Mouse (Mus musculus) stomach, embryonic 16.5 days (tissue): ENCODE data around the gene Foxd4. TPM values are rescaled to one million over a fixed set of nuclear protein-coding genes. Genes with fewer than 3 reads are reported as not detected.
"Not testable (repeated sequence)": the region's sequence is repeated elsewhere in the genome, so short reads cannot be mapped to it uniquely, and the experiment has no call there.

Source experiments
- ATAC-seq: fragments of 200-750 bp; cut with Nextera tagmentation; 2 replicates; pipeline ENCODE4 v1.8.0; 2017; ENCODE audit warnings: moderate number of reproducible peaks, moderate TSS enrichment; ENCODE audit not compliant: insufficient read depth, low FRiP score
- H3K27ac ChIP-seq: fragments of 300-500 bp; sonication (generic); 2 replicates; pipeline ENCODE4 v1.5.1; 2014; ENCODE audit warnings: low read length
- H3K27me3 ChIP-seq: fragments of 300-500 bp; sonication (generic); 2 replicates; pipeline ENCODE4 v1.6.1; 2014; ENCODE audit warnings: low read length, control low read depth, mixed read lengths; ENCODE audit not compliant: control insufficient read depth, insufficient read depth
- H3K36me3 ChIP-seq: fragments of 300-500 bp; sonication (generic); 2 replicates; pipeline ENCODE4 v1.6.1; 2014; ENCODE audit warnings: low read length; ENCODE audit not compliant: control insufficient read depth, insufficient read depth
- H3K4me1 ChIP-seq: fragments of 300-500 bp; sonication (generic); 2 replicates; pipeline ENCODE4 v1.6.1; 2014; ENCODE audit warnings: low read length, control low read depth, mixed read lengths; ENCODE audit not compliant: control insufficient read depth, insufficient read depth
- H3K4me2 ChIP-seq: fragments of 300-500 bp; sonication (generic); 2 replicates; pipeline ENCODE4 v1.6.1; 2014; ENCODE audit warnings: low read depth, low read length, mixed read lengths
- H3K4me3 ChIP-seq: fragments of 300-500 bp; sonication (generic); replicated peaks from 2 replicates; pipeline ENCODE4 v1.5.1; 2014; ENCODE audit warnings: mild to moderate bottlenecking, low read length
- H3K9ac ChIP-seq: fragments of 300-500 bp; sonication (generic); 2 replicates; pipeline ENCODE4 v1.6.1; 2014; ENCODE audit warnings: low read length
- H3K9me3 ChIP-seq: fragments of 300-500 bp; sonication (generic); replicated peaks from 2 replicates; pipeline ENCODE4 v1.6.1; 2016; ENCODE audit warnings: low read length, control low read depth; ENCODE audit not compliant: control insufficient read depth
- WGBS: fragments of 180-500 bp; shearing (Covaris S2); extraction: QIAGEN DNeasy Blood & Tissue Kit; methylation state at CpG from one replicate; pipeline ENCODE4 v1.1.7; 2014; 5-methylcytosine and 5-hydroxymethylcytosine counted together
- polyA plus RNA-seq: library from polyadenylated mRNA; unstranded; fragments of >200 nt; fragmentation: Nextera tagmentation; extraction: Ambion mirVana; gene quantifications from 2 replicates; pipeline ENCODE4 v1.2.1, GENCODE M21; 2015

Foxd4 gene
- polyA plus RNA-seq, 1 experiment from 2014 or later, result 0.10 TPM

DNA sequence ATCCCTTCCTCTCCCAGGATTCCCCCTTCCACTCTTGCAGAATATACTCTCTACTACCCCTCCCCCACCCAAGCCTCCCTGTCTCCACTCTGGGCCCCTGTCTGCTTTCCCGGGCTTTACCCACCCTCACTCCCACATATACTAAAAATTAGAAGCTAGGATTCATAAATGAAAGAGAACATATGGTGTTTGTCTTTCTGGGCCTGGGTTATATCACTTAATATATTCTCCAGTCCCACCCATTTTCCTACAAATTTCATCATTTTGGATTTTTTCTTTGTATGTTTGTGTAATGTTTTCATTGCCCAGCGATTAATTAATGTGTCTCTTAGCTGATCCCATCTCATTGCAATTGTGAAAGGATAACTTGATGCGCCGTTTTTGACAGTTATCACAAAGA lies 19.8 kb downstream of the Foxd4 start:
- Histone ChIP-seq H3K9ac (no peak overlapping the region), H3K36me3 (no peaks in the 10 kb centered on the region), H3K4me1 (peaks cover 5% of the 10 kb centered on the region; the same call in 1 of the 2 replicates), H3K4me2 (no peak overlapping the region), H3K9me3 (no peaks in the 10 kb centered on the region), H3K27me3 (no peaks in the 10 kb centered on the region), H3K27ac (no peak overlapping the region; the same call in 1 of the 2 replicates), H3K4me3 (no peak overlapping the region)
- WGBS, result 45% methylated on average over 4 of the region's 4 CpGs
- no peak; the same call in 1 of the 2 replicates for ATAC-seq

DNA sequence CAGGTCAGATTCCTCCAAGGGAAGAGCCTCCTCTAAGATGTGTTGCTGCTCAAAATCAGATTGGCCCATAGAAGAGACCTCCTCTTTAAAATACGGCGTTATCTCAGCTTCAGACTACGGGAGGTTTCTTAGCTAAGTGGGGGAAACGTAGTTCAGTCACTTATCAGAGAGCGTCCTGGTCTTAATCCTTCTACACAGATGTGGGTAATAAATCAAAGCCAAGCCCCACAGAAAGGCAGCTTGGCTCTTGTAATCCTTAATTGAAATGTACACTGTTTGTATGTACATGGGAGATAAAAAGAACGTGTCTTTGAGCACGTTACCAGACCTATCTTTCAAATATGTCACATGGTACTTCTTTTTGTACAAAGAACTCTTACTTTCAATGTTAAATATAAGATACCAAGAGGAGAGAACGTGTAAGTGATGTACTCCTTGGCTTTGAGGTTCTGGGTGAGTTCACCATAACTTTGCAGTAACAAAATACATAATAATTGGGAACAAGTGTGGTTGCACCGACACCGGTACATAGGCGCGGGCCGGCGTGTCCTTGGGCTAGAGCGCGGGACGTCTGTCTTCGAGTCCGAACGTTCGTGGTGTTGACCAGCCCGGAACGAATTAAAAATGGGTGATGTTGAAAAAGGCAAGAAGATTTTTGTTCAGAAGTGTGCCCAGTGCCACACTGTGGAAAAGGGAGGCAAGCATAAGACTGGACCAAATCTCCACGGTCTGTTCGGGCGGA lies 25.7 kb downstream of the Foxd4 start, which contains the start of gene Gm10053:
Gene Gm10053, plus strand, starts transcription at position 558 of the 742 bp plus-strand sequence.
- not testable (repeated sequence) for H3K27me3 ChIP-seq, H3K36me3 ChIP-seq, H3K9ac ChIP-seq, H3K4me1 ChIP-seq, H3K27ac ChIP-seq, ATAC-seq, H3K4me2 ChIP-seq, H3K9me3 ChIP-seq, H3K4me3 ChIP-seq
- 60% methylated on average over 23 of the region's 26 CpGs for WGBS

DNA sequence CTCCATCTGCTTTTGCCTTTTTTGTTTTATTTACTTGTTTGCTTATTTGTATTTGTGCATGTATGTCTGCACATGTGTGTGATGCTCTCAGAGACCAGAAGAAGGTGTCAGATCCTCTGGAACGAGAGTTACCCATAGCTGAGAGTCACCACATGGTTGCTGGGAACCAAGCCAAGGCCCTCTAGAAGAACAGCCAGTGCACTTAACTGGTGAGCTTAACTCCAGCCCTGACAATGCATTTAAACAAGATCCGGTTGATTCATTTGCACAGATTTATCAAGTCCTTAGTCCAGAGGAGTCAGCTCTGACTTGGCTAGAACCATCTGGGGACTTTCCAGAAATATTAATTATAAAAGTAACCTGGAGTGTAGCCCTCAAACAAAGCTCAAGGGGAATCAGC lies 27.1 kb downstream of the Foxd4 start:
- WGBS, result 29% methylated on average over 2 of the region's 2 CpGs
- peak; percentile 85 for ATAC-seq
- H3K27me3 ChIP-seq, result no peaks in the 10 kb centered on the region
- H3K9me3 ChIP-seq, result no peaks in the 10 kb centered on the region
- no peaks in the 10 kb centered on the region for H3K36me3 ChIP-seq
- H3K4me3 ChIP-seq, result no peak overlapping the region
- no peak overlapping the region for H3K4me2 ChIP-seq
- peak overlapping the region; percentile 66; the same call in 1 of the 2 replicates for H3K27ac ChIP-seq
- no peak overlapping the region for H3K9ac ChIP-seq
- 0 out of 2 replicates have a peak, but pooled peaks cover 4% of the 10 kb centered on the region for H3K4me1 ChIP-seq

DNA sequence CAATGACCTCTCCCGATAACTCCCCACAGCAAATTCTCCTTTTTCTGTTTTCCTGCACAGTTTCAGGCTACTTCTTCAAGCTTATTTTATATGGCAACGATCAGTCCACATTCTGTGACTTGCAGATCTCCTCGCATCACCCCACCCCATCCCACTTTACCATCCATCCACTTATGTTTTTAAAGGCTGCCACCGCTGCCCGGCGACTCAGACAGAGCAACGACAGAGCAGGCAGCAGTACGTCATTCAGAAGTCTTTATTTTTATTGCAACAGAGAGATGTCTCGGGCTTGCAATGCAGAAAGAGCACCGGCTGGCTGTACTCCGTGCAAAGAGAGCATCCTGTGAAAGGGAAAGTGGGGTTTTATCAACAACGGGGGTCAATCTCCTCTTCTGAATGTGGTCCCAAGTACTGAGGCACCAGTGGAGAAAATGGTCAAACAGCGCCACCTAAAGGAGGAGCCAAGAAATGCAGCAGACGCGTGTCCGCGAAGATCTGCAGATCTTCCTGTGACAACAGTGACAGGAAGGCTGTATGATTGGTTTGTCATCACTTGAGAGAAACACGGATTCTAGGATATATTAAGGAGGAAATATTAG lies 29.9 kb downstream of the Foxd4 start:
- 0 out of 2 replicates have a peak, but pooled peaks cover 4% of the 10 kb centered on the region for H3K4me1 ChIP-seq
- H3K27me3 ChIP-seq, result no peaks in the 10 kb centered on the region
- H3K4me2 ChIP-seq, result peak overlapping the region; percentile 50
- H3K9me3 ChIP-seq, result no peaks in the 10 kb centered on the region
- H3K27ac ChIP-seq, result no peak overlapping the region
- no peaks in the 10 kb centered on the region for H3K36me3 ChIP-seq
- H3K4me3 ChIP-seq, result peak overlapping the region; percentile 36
- 0 out of 2 replicates have a peak, but pooled peaks have one; percentile 48 for ATAC-seq
- 15% methylated on average over 18 of the region's 18 CpGs for WGBS
- H3K9ac ChIP-seq, result peak overlapping the region; percentile 51

DNA sequence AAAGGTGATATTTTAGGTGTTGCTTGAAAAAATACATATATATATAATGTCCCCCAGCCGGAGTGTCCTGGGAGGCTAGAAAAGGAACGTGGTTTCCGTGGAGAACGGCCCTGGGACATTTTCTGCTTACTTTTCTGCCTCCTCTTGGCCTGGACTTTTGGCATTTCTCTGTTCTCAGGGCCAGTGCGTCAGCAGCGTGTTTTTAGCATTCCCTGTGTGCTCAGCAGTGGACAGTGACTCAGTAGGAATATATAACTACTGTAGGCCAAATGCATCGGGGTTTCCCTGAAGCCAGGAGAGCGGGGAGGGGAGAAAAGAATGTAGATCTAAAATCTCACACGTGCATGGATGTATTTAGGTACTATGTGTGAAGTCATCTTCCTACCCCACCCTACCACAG lies 35.6 kb downstream of the Foxd4 start:
- Histone ChIP-seq H3K4me3 (no peak overlapping the region), H3K27ac (no peak overlapping the region), H3K4me1 (no peaks in the 10 kb centered on the region), H3K4me2 (no peak overlapping the region), H3K36me3 (no peaks in the 10 kb centered on the region), H3K27me3 (no peaks in the 10 kb centered on the region), H3K9ac (no peak overlapping the region), H3K9me3 (no peaks in the 10 kb centered on the region)
- WGBS, result 79% methylated on average over 9 of the region's 9 CpGs
- no peak for ATAC-seq

DNA sequence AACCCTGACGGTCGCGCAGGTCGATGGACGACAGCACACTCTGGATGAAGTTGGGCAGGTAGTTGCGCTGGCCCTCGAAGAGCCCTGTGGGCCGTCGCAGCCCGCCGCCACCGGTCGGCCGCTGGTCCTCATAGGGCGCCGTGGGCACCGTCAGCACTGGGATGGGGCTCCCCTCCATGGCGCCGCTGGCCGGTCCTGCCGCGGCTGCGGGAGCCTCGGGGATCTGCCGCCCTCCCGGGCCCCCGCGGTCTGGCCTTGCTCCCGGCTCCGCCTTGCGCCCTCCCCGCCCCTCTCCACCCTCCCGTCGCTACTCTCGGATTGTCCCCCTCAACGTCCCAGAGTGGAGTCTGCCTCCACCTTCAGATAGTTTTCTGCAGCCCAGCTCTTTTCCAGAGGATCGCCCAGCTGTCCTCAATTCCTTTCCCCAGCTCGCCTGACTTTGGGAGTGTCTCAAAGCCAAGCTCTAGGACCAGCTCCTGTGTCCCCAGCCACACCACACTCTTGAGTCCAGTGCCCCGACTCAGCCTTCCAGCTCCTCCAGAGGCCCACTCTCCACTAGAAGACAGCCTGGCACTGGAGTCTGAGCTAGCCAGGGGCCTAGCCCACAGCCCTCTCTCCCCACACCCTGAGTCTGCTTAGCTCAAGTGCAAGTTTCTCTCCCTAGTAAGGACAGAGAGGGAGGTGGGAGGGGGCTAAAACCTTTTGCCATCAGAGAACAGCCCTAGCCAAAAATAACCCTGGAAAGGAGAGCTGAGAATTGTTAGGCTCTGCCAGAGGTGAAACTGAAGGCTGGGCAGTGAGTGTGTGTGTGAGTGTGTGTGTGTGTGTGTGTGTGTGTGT lies 39.2 kb downstream of the Foxd4 start, which contains the start of gene Pgm5:
Gene Pgm5, minus strand, starts transcription at position 244 of the 840 bp plus-strand sequence.
- peak within 1 kb of the TSS; percentile 56 for H3K4me2 ChIP-seq
- H3K9ac ChIP-seq, result peak within 1 kb of the TSS; percentile 82
- H3K27ac ChIP-seq, result peak within 1 kb of the TSS; percentile 75
- peak within 1 kb of the TSS; percentile 68 for H3K4me3 ChIP-seq
- peaks cover 3% of the 10 kb centered on the region; the same call in 1 of the 2 replicates for H3K4me1 ChIP-seq
- no peaks in the 10 kb centered on the region for H3K27me3 ChIP-seq
- under 1% methylated on average over 37 of the region's 39 CpGs for WGBS
- H3K9me3 ChIP-seq, result no peaks in the 10 kb centered on the region
- H3K36me3 ChIP-seq, result no peaks in the 10 kb centered on the region
- peak; percentile 89 for ATAC-seq

DNA sequence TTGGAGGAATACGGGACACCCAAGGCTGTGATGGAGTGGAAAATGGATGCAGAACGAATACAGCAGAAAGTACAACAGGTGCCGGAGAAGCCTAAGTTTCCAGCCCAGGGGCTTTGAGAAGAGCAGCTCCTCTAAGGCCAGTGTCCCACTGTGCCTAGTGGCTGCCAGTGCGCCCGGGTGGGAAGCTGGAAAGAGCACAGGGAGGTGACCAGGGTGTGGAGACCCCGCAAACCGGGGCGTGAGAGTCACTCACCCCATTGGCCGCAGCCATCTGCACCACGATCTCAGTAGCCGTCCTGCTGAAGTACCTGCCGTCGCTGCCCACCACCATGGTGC lies 39.8 kb downstream of the Foxd4 start:
- no peaks in the 10 kb centered on the region for H3K36me3 ChIP-seq
- H3K4me2 ChIP-seq, result peak overlapping the region; percentile 56
- H3K4me3 ChIP-seq, result peak overlapping the region; percentile 68
- peak overlapping the region; percentile 82 for H3K9ac ChIP-seq
- H3K9me3 ChIP-seq, result no peaks in the 10 kb centered on the region
- H3K4me1 ChIP-seq, result peaks cover 4% of the 10 kb centered on the region; the same call in 1 of the 2 replicates
- H3K27me3 ChIP-seq, result no peaks in the 10 kb centered on the region
- WGBS, result 11% methylated on average over 13 of the region's 13 CpGs
- H3K27ac ChIP-seq, result peak overlapping the region; percentile 75
- 0 out of 2 replicates have a peak, but pooled peaks have one; percentile 11 for ATAC-seq

DNA sequence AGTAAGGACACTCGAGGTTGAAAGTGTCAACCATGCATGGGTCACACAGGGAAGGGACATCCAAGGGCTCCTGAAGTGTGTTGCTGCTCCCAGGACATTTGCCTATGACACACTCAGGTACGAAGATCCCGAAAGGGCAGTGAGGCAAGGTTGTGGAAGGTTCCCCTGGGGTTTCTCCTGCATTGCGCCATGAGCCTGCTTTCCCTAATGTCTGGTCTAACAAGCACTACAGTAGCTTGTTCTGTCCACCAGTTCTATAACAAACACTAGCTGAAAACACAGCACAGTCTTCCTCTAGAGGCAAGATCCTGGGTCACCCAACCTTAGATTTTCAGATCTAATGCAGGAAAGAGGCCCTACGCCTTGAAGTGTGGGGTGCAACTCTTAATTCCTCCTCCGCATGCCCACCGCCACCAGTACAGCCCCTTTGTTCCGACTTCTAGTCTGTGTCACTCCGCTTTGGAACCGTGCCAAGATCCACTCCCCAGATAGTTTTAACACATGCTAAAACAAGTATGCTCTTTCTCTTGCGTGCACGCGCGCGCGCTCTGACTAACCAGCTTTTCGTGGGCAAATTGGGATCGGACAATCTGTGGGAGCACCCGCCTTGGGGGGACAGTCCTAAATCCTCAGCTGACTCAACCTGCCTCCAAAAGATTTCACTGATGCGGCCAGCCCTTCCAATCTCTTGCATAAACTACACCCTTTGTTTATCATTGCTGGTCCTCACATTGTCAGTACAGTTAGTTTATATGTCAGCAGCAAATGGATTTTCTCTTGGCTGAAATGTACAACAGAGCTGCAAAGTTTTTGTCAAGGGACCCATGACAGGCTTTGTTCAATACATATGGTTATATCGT lies 49.3 kb downstream of the Foxd4 start:
- Histone ChIP-seq H3K4me2 (peak overlapping the region; percentile 45), H3K4me3 (peak overlapping the region; percentile 17; the same call in 1 of the 2 replicates), H3K27me3 (no peaks in the 10 kb centered on the region), H3K36me3 (no peaks in the 10 kb centered on the region), H3K27ac (peak overlapping the region; percentile 83), H3K9ac (peak overlapping the region; percentile 40; the same call in 1 of the 2 replicates), H3K9me3 (no peaks in the 10 kb centered on the region), H3K4me1 (peaks cover 45% of the 10 kb centered on the region)
- peak; percentile 66 for ATAC-seq
- 49% methylated on average over 21 of the region's 21 CpGs for WGBS
